Mouse (Mus musculus) embryonic facial prominence, embryonic 11.5 days (tissue): ENCODE results near the gene Chn1. TPM values are rescaled to one million over a fixed set of nuclear protein-coding genes. Genes with fewer than 3 reads are reported as not detected.

Source experiments
- ATAC-seq: fragments of 200-750 bp; cut with Nextera tagmentation; replicated peaks from 2 replicates; pipeline ENCODE4 v1.8.0; 2017; ENCODE audit warnings: low read depth; ENCODE audit not compliant: insufficient number of reproducible peaks, low FRiP score, low TSS enrichment
- DNase-seq: peaks from one replicate; pipeline ENCODE4 v3.0.0-alpha.2; 2015; ENCODE audit warnings: low spot score
- H3K27ac ChIP-seq: fragments of 300-500 bp; sonication (generic); replicated peaks from 2 replicates; pipeline ENCODE4 v1.5.1; 2014; ENCODE audit warnings: mild to moderate bottlenecking, low read depth, low read length, control low read depth
- H3K27me3 ChIP-seq: fragments of 300-500 bp; sonication (generic); 2 replicates; pipeline ENCODE4 v1.6.1; 2014; ENCODE audit warnings: mild to moderate bottlenecking, low read length, moderate library complexity, mixed read lengths; ENCODE audit not compliant: control insufficient read depth, insufficient read depth
- H3K36me3 ChIP-seq: fragments of 300-500 bp; sonication (generic); replicated peaks from 2 replicates; pipeline ENCODE4 v1.6.1; 2014; ENCODE audit warnings: low read depth, mild to moderate bottlenecking, low read length, moderate library complexity, mixed read lengths; ENCODE audit not compliant: control insufficient read depth, insufficient read depth
- H3K4me1 ChIP-seq: fragments of 300-500 bp; sonication (generic); 2 replicates; pipeline ENCODE4 v1.6.1; 2014; ENCODE audit warnings: low read length, mixed read lengths; ENCODE audit not compliant: control insufficient read depth, insufficient read depth
- H3K4me2 ChIP-seq: fragments of 300-500 bp; sonication (generic); 2 replicates; pipeline ENCODE4 v1.6.1; 2014; ENCODE audit warnings: low read depth, mild to moderate bottlenecking, control low read depth, low read length, moderate library complexity
- H3K4me3 ChIP-seq: fragments of 300-500 bp; sonication (generic); 2 replicates; pipeline ENCODE4 v1.5.1; 2014; ENCODE audit warnings: low read depth, low read length, control low read depth
- H3K9ac ChIP-seq: fragments of 300-500 bp; sonication (generic); replicated peaks from 2 replicates; pipeline ENCODE4 v1.6.1; 2014; ENCODE audit warnings: mild to moderate bottlenecking, control low read depth, low read length
- H3K9me3 ChIP-seq: fragments of 300-500 bp; sonication (generic); replicated peaks from 2 replicates; pipeline ENCODE4 v1.6.1; 2016; ENCODE audit warnings: mild to moderate bottlenecking, low read length, inconsistent platforms, mixed read lengths; ENCODE audit not compliant: control insufficient read depth
- WGBS: fragments of 180-500 bp; shearing (Covaris S2); extraction: QIAGEN DNeasy Blood & Tissue Kit; methylation state at CpG from one replicate; pipeline ENCODE4 v1.1.7; 2014; 5-methylcytosine and 5-hydroxymethylcytosine counted together
- polyA plus RNA-seq: library from polyadenylated mRNA; unstranded; fragments of >200 nt; fragmentation: Nextera tagmentation; extraction: Ambion mirVana; gene quantifications from 2 replicates; pipeline ENCODE4 v1.2.1, GENCODE M21; 2014

Gene Chn1
- polyA plus RNA-seq, 1 experiment from 2014 or later, result 61.1 TPM

GRCm38 (mm10) chr2:73668608-73669007, 106.5 kb downstream of the Chn1 start:
- H3K4me3 ChIP-seq, result no peak overlapping the region
- H3K27me3 ChIP-seq, result no peaks in the 10 kb centered on the region
- H3K9ac ChIP-seq, result no peak overlapping the region
- no peak overlapping the region for H3K4me2 ChIP-seq
- no peak for DNase-seq
- ATAC-seq, result no peak
- H3K4me1 ChIP-seq, result no peaks in the 10 kb centered on the region
- H3K36me3 ChIP-seq, result no peaks in the 10 kb centered on the region
- H3K9me3 ChIP-seq, result no peaks in the 10 kb centered on the region
- no peak overlapping the region for H3K27ac ChIP-seq
- 65% methylated on average over 4 of the region's 4 CpGs for WGBS

GRCm38 (mm10) chr2:73660566-73661134, 114.5 kb downstream of the Chn1 start:
- Histone ChIP-seq H3K4me1 (no peaks in the 10 kb centered on the region), H3K36me3 (no peaks in the 10 kb centered on the region), H3K27me3 (no peaks in the 10 kb centered on the region), H3K27ac (no peak overlapping the region), H3K4me3 (no peak overlapping the region), H3K9me3 (no peaks in the 10 kb centered on the region), H3K4me2 (peak overlapping the region; percentile 8; the same call in 1 of the 2 replicates), H3K9ac (no peak overlapping the region)
- no peak for ATAC-seq
- no peak for DNase-seq
- 89% methylated on average over 11 of the region's 11 CpGs for WGBS

- Histone ChIP-seq H3K9ac (no peak overlapping the region), H3K27ac (no peak overlapping the region), H3K27me3 (no peaks in the 10 kb centered on the region), H3K4me2 (no peak overlapping the region), H3K9me3 (no peaks in the 10 kb centered on the region), H3K36me3 (no peaks in the 10 kb centered on the region), H3K4me3 (no peak overlapping the region), H3K4me1 (no peaks in the 10 kb centered on the region)
- 55% methylated on average over 18 of the region's 18 CpGs for WGBS
- DNase-seq (peak; percentile 62), ATAC-seq (peak; percentile 87)
Observed at GRCm38 (mm10) chr2:73659726-73660565, 115.2 kb downstream of the Chn1 start.

GRCm38 (mm10) chr2:73659041-73659440, 116.1 kb downstream of the Chn1 start:
- Histone ChIP-seq H3K4me3 (no peak overlapping the region), H3K36me3 (no peaks in the 10 kb centered on the region), H3K9ac (no peak overlapping the region), H3K4me1 (no peaks in the 10 kb centered on the region), H3K9me3 (no peaks in the 10 kb centered on the region), H3K27ac (no peak overlapping the region), H3K27me3 (no peaks in the 10 kb centered on the region), H3K4me2 (no peak overlapping the region)
- 84% methylated on average over 8 of the region's 8 CpGs for WGBS
- DNase-seq (no peak), ATAC-seq (no peak)

GRCm38 (mm10) chr2:73657961-73658360, 117.2 kb downstream of the Chn1 start:
- Histone ChIP-seq H3K27me3 (no peaks in the 10 kb centered on the region), H3K9me3 (no peaks in the 10 kb centered on the region), H3K4me1 (no peaks in the 10 kb centered on the region), H3K4me3 (no peak overlapping the region), H3K4me2 (no peak overlapping the region), H3K36me3 (no peaks in the 10 kb centered on the region), H3K9ac (no peak overlapping the region), H3K27ac (no peak overlapping the region)
- no peak for ATAC-seq
- WGBS, result 83% methylated on average over 3 of the region's 3 CpGs
- no peak for DNase-seq

GRCm38 (mm10) chr2:73657151-73657550, 118.0 kb downstream of the Chn1 start:
- peak; percentile 56 for DNase-seq
- 46% methylated on average over 7 of the region's 7 CpGs for WGBS

GRCm38 (mm10) chr2:73655663-73656062, 119.5 kb downstream of the Chn1 start:
- H3K9ac ChIP-seq, result no peak overlapping the region
- WGBS, result 73% methylated on average over 4 of the region's 4 CpGs
- H3K4me1 ChIP-seq, result no peaks in the 10 kb centered on the region
- DNase-seq (no peak), ATAC-seq (no peak)
- no peak overlapping the region for H3K4me2 ChIP-seq
- H3K9me3 ChIP-seq, result no peaks in the 10 kb centered on the region
- H3K27me3 ChIP-seq, result no peaks in the 10 kb centered on the region
- H3K4me3 ChIP-seq, result no peak overlapping the region
- no peaks in the 10 kb centered on the region for H3K36me3 ChIP-seq
- no peak overlapping the region for H3K27ac ChIP-seq

More at GRCm38 (mm10) chr2:73657151-73657550, 118.0 kb downstream of the Chn1 start:
- ATAC-seq, result 0 out of 2 replicates have a peak, but pooled peaks have one; percentile 39
- no peak overlapping the region for H3K4me3 ChIP-seq
- no peaks in the 10 kb centered on the region for H3K4me1 ChIP-seq
- no peaks in the 10 kb centered on the region for H3K36me3 ChIP-seq
- H3K9me3 ChIP-seq, result no peaks in the 10 kb centered on the region
- H3K27ac ChIP-seq, result no peak overlapping the region; the same call in 1 of the 2 replicates
- no peak overlapping the region for H3K9ac ChIP-seq
- H3K27me3 ChIP-seq, result no peaks in the 10 kb centered on the region
- no peak overlapping the region for H3K4me2 ChIP-seq

GRCm38 (mm10) chr2:73654892-73655243, 120.3 kb downstream of the Chn1 start:
- Histone ChIP-seq H3K4me2 (no peak overlapping the region), H3K27me3 (no peaks in the 10 kb centered on the region), H3K9ac (no peak overlapping the region), H3K27ac (no peak overlapping the region), H3K36me3 (no peaks in the 10 kb centered on the region), H3K9me3 (no peaks in the 10 kb centered on the region), H3K4me1 (no peaks in the 10 kb centered on the region), H3K4me3 (no peak overlapping the region)
- no peak for ATAC-seq
- no peak for DNase-seq
- 67% methylated on average over 1 of the region's 1 CpGs for WGBS
